Mouse (Mus musculus) megakaryocyte, embryonic 14.5 days (primary cell): ENCODE results near the gene Luzp1.

Experiments
- FLI1 ChIP-seq: IDR thresholded peaks from 2 replicates; pipeline ENCODE4 v1.6.1; 2012; ENCODE audit warnings: low read length, inconsistent platforms, mixed read lengths
- GATA1 ChIP-seq: IDR thresholded peaks from 3 replicates; pipeline ENCODE4 v1.6.1; 2012; ENCODE audit warnings: mixed read lengths, low read length, inconsistent platforms, borderline replicate concordance

DNA sequence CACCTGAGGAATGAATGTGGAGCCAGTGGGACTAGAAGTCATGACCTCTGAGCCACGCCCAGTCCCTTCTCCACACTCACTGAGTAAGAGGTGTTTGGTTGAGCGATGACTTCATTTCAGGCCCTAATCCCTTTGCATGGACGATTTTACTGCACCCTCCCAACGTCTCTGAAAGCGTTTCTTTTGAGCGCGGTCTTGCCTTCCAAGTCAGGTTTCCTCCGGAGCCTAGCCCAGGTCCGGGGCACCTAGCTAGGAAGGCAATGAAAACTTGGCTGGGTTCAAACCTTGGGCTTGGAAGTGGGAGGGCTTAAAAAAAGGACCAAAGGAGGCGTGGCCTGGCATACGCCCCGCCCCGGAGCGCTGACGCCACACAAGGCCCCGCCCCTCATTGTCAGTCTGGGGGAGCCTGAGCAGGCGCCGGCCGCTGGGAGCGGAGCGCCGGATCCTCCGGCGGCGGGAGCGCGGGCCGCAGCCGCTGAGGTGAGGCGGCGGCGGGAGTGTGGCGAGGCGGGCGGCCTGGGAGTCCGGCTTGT lies at the start of gene Luzp1:
- TF ChIP-seq GATA1 = no peak
- TF ChIP-seq FLI1 = no peak
